Mouse (Mus musculus) liver, embryonic 16.5 days (tissue): ENCODE data around the gene Nudt5. TPM values are rescaled to one million over a fixed set of nuclear protein-coding genes. Genes with fewer than 3 reads are reported as not detected.

Experiments used
- ATAC-seq: fragments of 200-750 bp; cut with Nextera tagmentation; 2 replicates; pipeline ENCODE4 v1.8.0; 2017; ENCODE audit warnings: low read depth, mild to moderate bottlenecking, moderate number of reproducible peaks, moderate library complexity
- H3K27ac ChIP-seq: fragments of 300-500 bp; sonication (generic); 2 replicates; pipeline ENCODE4 v1.5.1; 2014; ENCODE audit warnings: mild to moderate bottlenecking, low read length
- H3K27me3 ChIP-seq: fragments of 300-500 bp; sonication (generic); 2 replicates; pipeline ENCODE4 v1.6.1; 2014; ENCODE audit warnings: low read depth, low read length, mixed read lengths; ENCODE audit not compliant: control insufficient read depth, insufficient read depth
- H3K36me3 ChIP-seq: fragments of 300-500 bp; sonication (generic); 2 replicates; pipeline ENCODE4 v1.6.1; 2014; ENCODE audit warnings: mild to moderate bottlenecking; ENCODE audit not compliant: control insufficient read depth, insufficient read depth
- H3K4me1 ChIP-seq: fragments of 300-500 bp; sonication (generic); 2 replicates; pipeline ENCODE4 v1.6.1; 2014; ENCODE audit warnings: low read depth, low read length, mixed read lengths; ENCODE audit not compliant: control insufficient read depth
- H3K4me2 ChIP-seq: fragments of 300-500 bp; sonication (generic); 2 replicates; pipeline ENCODE4 v1.6.1; 2014; ENCODE audit warnings: low read depth, low read length, mixed read lengths
- H3K4me3 ChIP-seq: fragments of 300-500 bp; sonication (generic); 2 replicates; pipeline ENCODE4 v1.5.1; 2014; ENCODE audit warnings: low read depth, mild to moderate bottlenecking, low read length
- H3K9ac ChIP-seq: fragments of 300-500 bp; sonication (generic); 2 replicates; pipeline ENCODE4 v1.6.1; 2014; ENCODE audit warnings: low read depth, low read length
- H3K9me3 ChIP-seq: fragments of 300-500 bp; sonication (generic); replicated peaks from 2 replicates; pipeline ENCODE4 v1.6.1; 2016; ENCODE audit warnings: low read length; ENCODE audit not compliant: control insufficient read depth
- WGBS: fragments of 180-500 bp; shearing (Covaris S2); extraction: QIAGEN DNeasy Blood & Tissue Kit; methylation state at CpG from one replicate; pipeline ENCODE4 v1.1.7; 2014; ENCODE audit not compliant: insufficient replicate concordance; 5-methylcytosine and 5-hydroxymethylcytosine counted together
- polyA plus RNA-seq: library from polyadenylated mRNA; unstranded; fragments of >200 nt; fragmentation: Nextera tagmentation; extraction: Ambion mirVana; gene quantifications from 2 replicates; pipeline ENCODE4 v1.2.1, GENCODE M21; 2015

Gene Nudt5
- polyA plus RNA-seq, 1 experiment from 2014 or later: 38.7 TPM

- WGBS: 70% methylated on average over 5 of the region's 5 CpGs
Observed at GRCm38 (mm10) chr2:5811235-5811782, 33.5 kb upstream of the Nudt5 start.

GRCm38 (mm10) chr2:5821264-5821663, 23.6 kb upstream of the Nudt5 start:
- Histone ChIP-seq H3K4me1 (peaks cover 5% of the 10 kb centered on the region), H3K27me3 (no peaks in the 10 kb centered on the region), H3K9me3 (no peaks in the 10 kb centered on the region), H3K36me3 (peaks cover 4% of the 10 kb centered on the region), H3K4me2 (no peak overlapping the region), H3K27ac (no peak overlapping the region), H3K4me3 (no peak overlapping the region), H3K9ac (no peak overlapping the region)
- peak; percentile 47 for ATAC-seq
- WGBS: 84% methylated on average over 10 of the region's 10 CpGs

More at GRCm38 (mm10) chr2:5811235-5811782, 33.5 kb upstream of the Nudt5 start:
- Histone ChIP-seq H3K36me3 (peaks cover 9% of the 10 kb centered on the region), H3K9ac (no peak overlapping the region), H3K27ac (no peak overlapping the region), H3K9me3 (no peaks in the 10 kb centered on the region), H3K27me3 (no peaks in the 10 kb centered on the region), H3K4me1 (no peaks in the 10 kb centered on the region), H3K4me3 (no peak overlapping the region), H3K4me2 (no peak overlapping the region)
- ATAC-seq: no peak

GRCm38 (mm10) chr2:5822449-5822848, 22.4 kb upstream of the Nudt5 start:
- Histone ChIP-seq H3K36me3 (peaks cover 8% of the 10 kb centered on the region), H3K9ac (no peak overlapping the region), H3K4me1 (peaks cover 5% of the 10 kb centered on the region), H3K27ac (no peak overlapping the region), H3K4me3 (no peak overlapping the region), H3K9me3 (no peaks in the 10 kb centered on the region), H3K27me3 (no peaks in the 10 kb centered on the region), H3K4me2 (no peak overlapping the region)
- ATAC-seq: peak; percentile 59
- WGBS: 69% methylated on average over 6 of the region's 6 CpGs

- H3K4me3 ChIP-seq: no peak overlapping the region
- peaks cover 5% of the 10 kb centered on the region for H3K4me1 ChIP-seq
- H3K9me3 ChIP-seq: no peaks in the 10 kb centered on the region
- H3K36me3 ChIP-seq: peaks cover 10% of the 10 kb centered on the region
- no peaks in the 10 kb centered on the region for H3K27me3 ChIP-seq
- WGBS: 22% methylated on average over 1 of the region's 1 CpGs
- no peak for ATAC-seq
- H3K4me2 ChIP-seq: no peak overlapping the region
- peak overlapping the region; percentile 66 for H3K27ac ChIP-seq
- no peak overlapping the region for H3K9ac ChIP-seq
Observed at GRCm38 (mm10) chr2:5824213-5824612, 20.6 kb upstream of the Nudt5 start.

GRCm38 (mm10) chr2:5824685-5825084, 20.1 kb upstream of the Nudt5 start:
- no peak overlapping the region for H3K4me3 ChIP-seq
- peaks cover 5% of the 10 kb centered on the region for H3K4me1 ChIP-seq
- WGBS: 29% methylated on average over 5 of the region's 5 CpGs
- H3K4me2 ChIP-seq: no peak overlapping the region
- H3K27ac ChIP-seq: peak overlapping the region; percentile 66
- H3K36me3 ChIP-seq: peaks cover 10% of the 10 kb centered on the region; the same call in 1 of the 2 replicates
- H3K27me3 ChIP-seq: no peaks in the 10 kb centered on the region
- H3K9me3 ChIP-seq: no peaks in the 10 kb centered on the region
- no peak for ATAC-seq
- no peak overlapping the region for H3K9ac ChIP-seq

- WGBS: 79% methylated on average over 5 of the region's 5 CpGs
- Histone ChIP-seq H3K4me1 (peaks cover 5% of the 10 kb centered on the region), H3K9ac (no peak overlapping the region), H3K9me3 (no peaks in the 10 kb centered on the region), H3K4me3 (no peak overlapping the region), H3K27ac (peak overlapping the region; percentile 66), H3K36me3 (peaks cover 6% of the 10 kb centered on the region; the same call in 1 of the 2 replicates), H3K27me3 (no peaks in the 10 kb centered on the region), H3K4me2 (peak overlapping the region; percentile 12; the same call in 1 of the 2 replicates)
- ATAC-seq: peak; percentile 76
Observed at GRCm38 (mm10) chr2:5825265-5825913, 19.4 kb upstream of the Nudt5 start.

- WGBS: 88% methylated on average over 11 of the region's 11 CpGs
- no peak overlapping the region for H3K4me3 ChIP-seq
- no peak for ATAC-seq
Observed at GRCm38 (mm10) chr2:5840815-5841214, 4.0 kb upstream of the Nudt5 start.

GRCm38 (mm10) chr2:5844181-5844872, 492 bp upstream of the Nudt5 start:
- H3K4me2 ChIP-seq: peak overlapping the region; percentile 77
- peaks cover 19% of the 10 kb centered on the region for H3K36me3 ChIP-seq
- H3K27ac ChIP-seq: peak overlapping the region; percentile 82
- H3K9me3 ChIP-seq: no peaks in the 10 kb centered on the region
- H3K4me3 ChIP-seq: peak overlapping the region; percentile 78
- no peaks in the 10 kb centered on the region for H3K27me3 ChIP-seq
- H3K9ac ChIP-seq: peak overlapping the region; percentile 75
- peak; percentile 30 for ATAC-seq
- WGBS: 3% methylated on average over 23 of the region's 23 CpGs
- peaks cover 12% of the 10 kb centered on the region for H3K4me1 ChIP-seq

More at GRCm38 (mm10) chr2:5840815-5841214, 4.0 kb upstream of the Nudt5 start:
- H3K27ac ChIP-seq: no peak overlapping the region
- no peaks in the 10 kb centered on the region for H3K27me3 ChIP-seq
- peaks cover 29% of the 10 kb centered on the region for H3K36me3 ChIP-seq
- H3K9me3 ChIP-seq: 0 out of 2 replicates have a peak, but pooled peaks cover 2% of the 10 kb centered on the region
- no peak overlapping the region for H3K4me2 ChIP-seq
- peaks cover 2% of the 10 kb centered on the region; the same call in 1 of the 2 replicates for H3K4me1 ChIP-seq
- no peak overlapping the region for H3K9ac ChIP-seq

GRCm38 (mm10) chr2:5845826-5846225, 1.0 kb downstream of the Nudt5 start:
- Histone ChIP-seq H3K4me1 (peaks cover 12% of the 10 kb centered on the region), H3K27ac (no peak overlapping the region), H3K27me3 (no peaks in the 10 kb centered on the region), H3K9me3 (no peaks in the 10 kb centered on the region), H3K4me2 (peak overlapping the region; percentile 80), H3K4me3 (peak overlapping the region; percentile 78), H3K9ac (peak overlapping the region; percentile 75), H3K36me3 (peaks cover 5% of the 10 kb centered on the region)
- 11% methylated on average over 4 of the region's 4 CpGs for WGBS
- ATAC-seq: no peak
